Mouse (Mus musculus) cerebellum, postnatal 25 days (tissue): ENCODE measurements around the gene Nol7.
A peak's percentile ranks its signal among the peaks of the same experiment; 100 is the strongest.

Experiments used
- DNase-seq, 2 experiments: peaks; one replicate each; pipeline ENCODE4 v3.0.0; 2021; ENCODE audit warnings: mixed read lengths in 2 of 2

Nol7 gene

GRCm38 (mm10) chr13:43398297-43399080 is at the start of gene Nol7:
Nol7 (plus strand) TSS chr13:43398390.
- DNase-seq, result peak; percentile 99

GRCm38 (mm10) chr13:43349376-43349775 is 48.8 kb upstream of the Nol7 start:
- DNase-seq, result no peak

GRCm38 (mm10) chr13:43350489-43351169 is 47.6 kb upstream of the Nol7 start:
- no peak for DNase-seq

- peak; percentile 25 to 51 for DNase-seq
These were observed 44.8 kb upstream of the Nol7 start for GRCm38 (mm10) chr13:43353356-43353755.

GRCm38 (mm10) chr13:43354362-43354761 is 43.8 kb upstream of the Nol7 start:
- no peak for DNase-seq

- peak; percentile 52 to 65 for DNase-seq
These were observed 41.7 kb upstream of the Nol7 start for GRCm38 (mm10) chr13:43356346-43357125.

GRCm38 (mm10) chr13:43360534-43360933 is 37.7 kb upstream of the Nol7 start:
- no peak for DNase-seq

- DNase-seq, result peak in 1 of 2 experiments; percentile 51
These were observed 35.8 kb upstream of the Nol7 start for GRCm38 (mm10) chr13:43362353-43362752.

- DNase-seq, result peak; percentile 96
These were observed 33.0 kb upstream of the Nol7 start, which contains the start of gene Sirt5 for GRCm38 (mm10) chr13:43364985-43365824. Sirt5 (plus strand) TSS chr13:43365496.

GRCm38 (mm10) chr13:43365825-43366184 is 32.4 kb upstream of the Nol7 start:
- no peak for DNase-seq

GRCm38 (mm10) chr13:43370063-43370462 is 28.1 kb upstream of the Nol7 start:
- DNase-seq, result no peak

- DNase-seq, result no peak
These were observed 25.3 kb upstream of the Nol7 start for GRCm38 (mm10) chr13:43372892-43373291.

GRCm38 (mm10) chr13:43374205-43374604 is 24.0 kb upstream of the Nol7 start:
- DNase-seq, result no peak

GRCm38 (mm10) chr13:43374918-43375432 is 23.2 kb upstream of the Nol7 start:
- no peak for DNase-seq

GRCm38 (mm10) chr13:43379989-43380388 is 18.2 kb upstream of the Nol7 start:
- DNase-seq, result no peak

GRCm38 (mm10) chr13:43385321-43385720 is 12.9 kb upstream of the Nol7 start:
- DNase-seq, result no peak

- no peak for DNase-seq
These were observed 392 bp upstream of the Nol7 start for GRCm38 (mm10) chr13:43397700-43398296.

- no peak for DNase-seq
These were observed 1.4 kb downstream of the Nol7 start for GRCm38 (mm10) chr13:43399576-43399975.

- no peak for DNase-seq
These were observed 14.1 kb downstream of the Nol7 start for GRCm38 (mm10) chr13:43412311-43412710.

- no peak for DNase-seq
These were observed 15.4 kb downstream of the Nol7 start for GRCm38 (mm10) chr13:43413611-43414010.

- no peak for DNase-seq
These were observed 17.1 kb downstream of the Nol7 start for GRCm38 (mm10) chr13:43415249-43415648.

- DNase-seq, result no peak
These were observed 30.2 kb downstream of the Nol7 start for GRCm38 (mm10) chr13:43428436-43428835.
